Mouse (Mus musculus): ENCODE data around the gene Fth1.

DNA sequence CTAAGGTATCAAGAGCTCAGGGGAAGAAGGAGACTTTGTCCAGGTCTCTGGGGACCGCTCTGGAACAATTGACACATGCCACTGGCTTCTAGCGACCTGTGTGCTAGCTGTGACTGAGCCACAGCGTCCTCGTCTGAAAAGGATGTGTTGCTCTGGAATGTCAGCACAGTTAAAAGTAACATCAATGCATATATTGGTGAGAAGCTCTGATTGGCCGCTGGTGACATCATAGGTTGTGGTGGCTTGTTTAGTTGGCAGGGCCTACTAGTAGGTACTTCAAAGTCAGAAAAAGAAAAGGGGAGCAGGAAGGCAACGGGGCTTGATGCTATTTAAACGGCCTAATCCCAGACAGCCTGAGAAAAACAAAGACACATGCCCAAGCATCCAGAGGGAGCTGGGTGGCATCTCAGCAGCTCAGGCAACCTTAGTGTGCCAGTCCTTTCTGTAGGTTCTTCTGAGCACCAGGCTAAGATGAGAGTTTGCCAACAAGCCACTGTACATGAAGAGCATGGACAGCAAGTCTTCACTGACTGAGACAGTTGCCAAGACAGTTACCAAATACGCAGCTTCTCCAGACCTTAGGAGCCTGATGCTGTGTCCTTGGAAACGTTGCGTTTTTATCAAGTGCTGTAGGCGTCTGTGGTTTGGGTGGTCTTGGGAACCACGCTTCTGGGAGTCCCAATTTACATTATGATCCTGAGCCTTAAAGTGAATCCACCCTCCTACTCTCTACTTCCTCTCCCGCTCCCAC is 18.5 kb downstream of the Fth1 start:
- no peak for TF ChIP-seq EP300 (IDR thresholded peaks at IDR 0.05; ENCODE audit: low read depth)
- no peak for TF ChIP-seq CTCF (IDR thresholded peaks at IDR 0.05; ENCODE audit: low read depth)

All from heart, postnatal 0 days (tissue).